Mouse (Mus musculus): ENCODE data around the gene Dnajc25. TPM values are rescaled to one million over a fixed set of nuclear protein-coding genes. Genes with fewer than 3 reads are reported as not detected.

The Dnajc25 gene
- polyA plus RNA-seq, 1 experiment from 2014 or later, result 5.5 TPM

DNA sequence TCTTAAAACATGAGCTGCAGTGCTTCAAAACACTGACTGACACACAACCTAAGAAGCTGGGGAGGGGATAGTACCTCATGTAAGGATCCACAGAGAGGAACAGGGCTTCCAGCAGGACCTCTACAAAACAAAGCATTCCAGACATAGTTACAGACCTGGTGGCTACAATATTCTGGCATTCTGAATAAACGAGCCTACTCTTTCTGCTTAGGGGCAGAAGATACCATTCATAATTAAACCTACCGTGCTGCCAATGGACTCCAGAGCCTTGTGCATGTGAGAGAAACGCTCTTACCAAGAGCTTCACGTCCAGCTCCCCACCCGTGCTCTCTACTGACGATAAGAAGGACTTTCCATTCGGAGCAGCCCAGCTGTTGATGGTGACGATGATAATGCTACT lies 12.1 kb upstream of the Dnajc25 start:
- Histone ChIP-seq H3K4me1 (ENCODE audit: control insufficient read depth, insufficient read depth, low read length) (peaks cover 11% of the 10 kb centered on the region), H3K4me2 (ENCODE audit: low read length) (no peak overlapping the region), H3K9me3 (replicated peaks; ENCODE audit: control insufficient read depth, low read length, poor library complexity, severe bottlenecking) (no peaks in the 10 kb centered on the region), H3K4me3 (ENCODE audit: low read depth, low read length) (no peak overlapping the region), H3K36me3 (ENCODE audit: control insufficient read depth, insufficient read depth, low read length) (no peaks in the 10 kb centered on the region), H3K27me3 (ENCODE audit: control insufficient read depth, insufficient read depth, low read depth, low read length) (no peaks in the 10 kb centered on the region), H3K9ac (ENCODE audit: low read depth, low read length) (no peak overlapping the region), H3K27ac (ENCODE audit: low read length) (no peak overlapping the region)
- no peak for ATAC-seq
- WGBS, result 87% methylated on average over 8 of the region's 8 CpGs

DNA sequence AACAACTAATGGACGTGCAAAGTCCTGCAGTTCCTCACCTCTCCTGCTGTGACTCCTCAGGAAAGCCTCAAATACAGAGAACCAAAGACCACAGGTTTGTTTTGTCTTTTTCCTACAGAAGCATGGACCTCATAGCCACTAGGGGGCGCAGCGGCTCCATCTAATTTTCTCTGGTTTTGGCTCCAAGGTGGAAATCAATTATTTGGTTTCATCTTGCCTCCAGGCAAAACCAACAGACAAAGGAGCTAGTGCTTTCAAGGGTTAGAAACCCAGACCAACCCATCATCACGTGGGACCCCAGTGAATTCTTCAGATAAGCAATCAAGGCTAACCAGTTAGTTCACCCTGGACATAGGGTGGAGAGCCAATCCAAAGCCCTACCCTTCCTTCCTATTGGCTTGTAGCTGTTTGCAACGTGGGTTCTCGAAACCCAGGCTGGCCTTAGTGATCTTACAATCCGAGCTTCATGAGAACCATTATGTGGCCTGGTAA lies 9.7 kb upstream of the Dnajc25 start:
- no peak overlapping the region for H3K27ac ChIP-seq (ENCODE audit: low read length)
- no peak overlapping the region for H3K4me3 ChIP-seq (ENCODE audit: low read depth, low read length)
- no peaks in the 10 kb centered on the region for H3K36me3 ChIP-seq (ENCODE audit: control insufficient read depth, insufficient read depth, low read length)
- H3K9me3 ChIP-seq (replicated peaks; ENCODE audit: control insufficient read depth, low read length, poor library complexity, severe bottlenecking), result no peaks in the 10 kb centered on the region
- ATAC-seq, result no peak
- H3K4me1 ChIP-seq (ENCODE audit: control insufficient read depth, insufficient read depth, low read length), result peaks cover 11% of the 10 kb centered on the region
- 22% methylated on average over 7 of the region's 7 CpGs for WGBS
- no peaks in the 10 kb centered on the region for H3K27me3 ChIP-seq (ENCODE audit: control insufficient read depth, insufficient read depth, low read depth, low read length)
- H3K4me2 ChIP-seq (ENCODE audit: low read length), result no peak overlapping the region
- H3K9ac ChIP-seq (ENCODE audit: low read depth, low read length), result no peak overlapping the region

DNA sequence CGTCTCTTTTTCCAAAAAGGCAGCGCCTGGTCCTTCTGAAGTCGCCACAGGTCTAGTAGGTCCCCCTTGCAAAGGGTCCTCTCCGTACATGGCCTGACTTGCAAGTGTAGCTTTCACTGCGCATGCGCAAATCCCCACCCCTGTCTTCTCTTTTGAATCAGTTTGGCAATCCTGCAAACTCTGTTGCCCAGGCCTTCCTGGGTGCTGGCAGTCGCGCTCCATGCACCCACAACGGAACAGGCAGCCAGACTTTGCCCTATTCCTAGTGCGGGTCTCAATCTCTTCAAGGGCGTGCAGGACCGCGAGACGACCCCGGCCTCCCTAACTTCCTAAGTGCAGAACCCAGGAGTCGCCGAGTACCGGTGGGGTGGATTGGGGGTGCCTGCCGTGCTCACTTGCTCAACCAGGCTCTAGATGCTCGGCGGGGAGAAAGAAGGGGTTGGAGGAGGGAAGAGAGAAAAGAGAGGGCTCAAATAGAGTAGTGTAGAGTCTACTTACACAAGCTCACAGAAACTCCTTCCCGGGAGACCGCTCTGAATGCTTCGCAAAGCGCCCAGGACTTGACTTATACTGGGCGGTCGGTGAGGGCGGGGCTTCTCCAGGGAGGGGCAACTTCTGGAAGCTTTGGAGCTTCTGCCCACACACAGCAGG lies 8.2 kb upstream of the Dnajc25 start, which contains the start of gene Ptgr1:
Gene Ptgr1 (minus strand): TSS at position 580 of the 651 bp plus-strand sequence.
- Histone ChIP-seq H3K4me3 (ENCODE audit: low read depth, low read length) (peak within 1 kb of the TSS; percentile 48), H3K4me1 (ENCODE audit: control insufficient read depth, insufficient read depth, low read length) (peaks cover 11% of the 10 kb centered on the region), H3K36me3 (ENCODE audit: control insufficient read depth, insufficient read depth, low read length) (no peaks in the 10 kb centered on the region), H3K4me2 (ENCODE audit: low read length) (peak within 1 kb of the TSS; percentile 98), H3K9me3 (replicated peaks; ENCODE audit: control insufficient read depth, low read length, poor library complexity, severe bottlenecking) (no peaks in the 10 kb centered on the region), H3K9ac (ENCODE audit: low read depth, low read length) (peak within 1 kb of the TSS; percentile 59), H3K27me3 (ENCODE audit: control insufficient read depth, insufficient read depth, low read depth, low read length) (no peaks in the 10 kb centered on the region), H3K27ac (ENCODE audit: low read length) (no peak within 1 kb of the TSS)
- peak; percentile 69 for ATAC-seq
- WGBS, result under 1% methylated on average over 28 of the region's 28 CpGs

DNA sequence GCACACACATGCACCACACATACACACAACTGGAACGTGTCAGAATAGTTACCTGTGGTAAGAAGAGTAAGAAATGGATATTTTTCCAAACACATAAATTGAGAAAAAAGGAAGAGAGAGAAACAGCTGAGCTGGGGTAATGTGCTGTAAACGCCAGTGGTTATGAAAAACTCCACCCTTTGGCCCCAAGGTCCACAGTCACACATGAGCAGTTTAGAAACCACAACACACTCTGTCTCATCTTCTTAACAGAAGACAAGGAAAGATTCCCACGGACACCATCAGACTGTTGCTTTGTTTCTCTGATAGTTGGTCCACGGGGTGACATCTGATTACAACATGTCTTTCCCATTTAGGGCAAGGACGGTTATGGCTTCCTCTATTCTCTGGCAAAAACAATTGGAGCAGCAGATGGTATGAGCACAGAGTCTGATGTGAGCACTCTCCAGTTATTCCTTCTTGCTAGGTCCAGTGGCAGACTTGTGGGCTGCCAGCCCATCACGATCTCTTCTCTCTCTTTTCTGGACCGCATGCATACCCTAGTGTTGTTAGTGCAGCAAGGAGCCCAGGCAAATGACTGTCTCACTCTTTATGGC lies 5.5 kb upstream of the Dnajc25 start:
- no peak for ATAC-seq
- Histone ChIP-seq H3K36me3 (ENCODE audit: control insufficient read depth, insufficient read depth, low read length) (no peaks in the 10 kb centered on the region), H3K27me3 (ENCODE audit: control insufficient read depth, insufficient read depth, low read depth, low read length) (no peaks in the 10 kb centered on the region), H3K4me1 (ENCODE audit: control insufficient read depth, insufficient read depth, low read length) (peaks cover 11% of the 10 kb centered on the region), H3K4me3 (ENCODE audit: low read depth, low read length) (no peak overlapping the region), H3K27ac (ENCODE audit: low read length) (no peak overlapping the region), H3K9ac (ENCODE audit: low read depth, low read length) (no peak overlapping the region), H3K4me2 (ENCODE audit: low read length) (no peak overlapping the region), H3K9me3 (replicated peaks; ENCODE audit: control insufficient read depth, low read length, poor library complexity, severe bottlenecking) (no peaks in the 10 kb centered on the region)
- 89% methylated on average over 7 of the region's 7 CpGs for WGBS

DNA sequence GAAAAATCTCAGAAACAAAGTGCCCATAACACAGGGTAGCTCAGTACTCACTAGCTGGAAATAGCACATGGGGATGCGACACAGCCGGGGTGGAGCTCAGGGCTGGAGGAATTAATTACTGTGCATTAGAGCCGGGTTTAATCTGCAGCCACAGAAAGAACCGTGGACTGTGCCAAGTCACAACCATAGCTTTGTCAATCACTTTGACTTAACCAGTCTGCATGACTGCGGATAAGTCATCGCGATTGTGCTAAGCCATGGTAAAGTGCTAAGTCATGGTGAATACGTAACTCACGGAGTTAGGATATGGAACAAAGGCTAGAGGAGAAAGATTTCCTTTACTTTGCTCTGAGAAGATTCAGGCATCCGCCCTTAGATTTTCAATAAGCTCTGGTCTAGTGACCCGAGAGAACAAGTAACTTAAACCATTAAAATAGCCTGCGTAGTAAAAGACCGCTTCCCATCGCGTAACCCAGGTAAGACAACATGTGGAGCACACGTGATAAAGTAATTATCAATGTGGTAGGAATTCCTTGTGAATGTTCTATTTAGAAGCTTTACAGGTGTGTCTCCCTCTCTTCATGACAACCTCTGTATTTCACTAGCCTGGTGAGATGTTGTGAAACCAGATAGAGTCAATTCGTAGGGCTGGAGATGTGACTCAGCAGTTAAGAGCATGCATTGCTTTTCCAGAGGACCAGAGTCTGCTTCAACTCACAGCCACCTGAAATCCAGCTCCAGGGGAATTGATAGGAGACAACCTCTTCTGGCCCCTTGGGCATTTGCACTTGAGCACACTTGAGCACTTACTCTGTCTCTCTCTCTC lies 4.0 kb upstream of the Dnajc25 start:
- Histone ChIP-seq H3K4me2 (ENCODE audit: low read length) (no peak overlapping the region), H3K4me3 (ENCODE audit: low read depth, low read length) (no peak overlapping the region), H3K36me3 (ENCODE audit: control insufficient read depth, insufficient read depth, low read length) (no peaks in the 10 kb centered on the region), H3K27me3 (ENCODE audit: control insufficient read depth, insufficient read depth, low read depth, low read length) (no peaks in the 10 kb centered on the region), H3K9me3 (replicated peaks; ENCODE audit: control insufficient read depth, low read length, poor library complexity, severe bottlenecking) (no peaks in the 10 kb centered on the region), H3K4me1 (ENCODE audit: control insufficient read depth, insufficient read depth, low read length) (peaks cover 11% of the 10 kb centered on the region), H3K27ac (ENCODE audit: low read length) (no peak overlapping the region), H3K9ac (ENCODE audit: low read depth, low read length) (no peak overlapping the region)
- ATAC-seq, result 0 out of 2 replicates have a peak, but pooled peaks have one; percentile 40
- whole genome bisulfite sequencing, result 61% methylated on average over 17 of the region's 17 CpGs

DNA sequence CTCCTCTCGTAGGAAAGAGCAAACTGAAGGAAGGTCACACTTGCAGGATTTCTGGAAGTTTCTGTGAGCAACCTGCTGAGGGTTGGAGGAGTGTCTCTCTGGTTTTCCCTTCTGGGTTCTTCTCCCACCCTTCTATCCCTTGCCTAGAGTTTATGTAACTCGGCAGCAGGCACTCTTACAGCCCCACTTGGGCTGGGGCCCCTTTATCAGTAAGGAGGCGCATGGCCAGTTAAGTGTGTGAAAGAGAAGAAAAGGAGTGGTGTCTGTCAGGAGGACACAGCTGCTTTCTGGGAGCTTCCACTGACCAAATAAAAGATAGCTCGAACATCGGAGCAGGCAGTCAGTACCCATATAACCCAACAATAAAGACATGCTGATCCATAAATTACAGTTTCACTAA lies 2.7 kb upstream of the Dnajc25 start:
- no peak overlapping the region for H3K4me2 ChIP-seq (ENCODE audit: low read length)
- H3K27me3 ChIP-seq (ENCODE audit: control insufficient read depth, insufficient read depth, low read depth, low read length), result no peaks in the 10 kb centered on the region
- H3K27ac ChIP-seq (ENCODE audit: low read length), result no peak overlapping the region
- WGBS, result 71% methylated on average over 5 of the region's 5 CpGs
- no peak for ATAC-seq
- H3K36me3 ChIP-seq (ENCODE audit: control insufficient read depth, insufficient read depth, low read length), result no peaks in the 10 kb centered on the region
- H3K9me3 ChIP-seq (replicated peaks; ENCODE audit: control insufficient read depth, low read length, poor library complexity, severe bottlenecking), result no peaks in the 10 kb centered on the region
- 0 out of 2 replicates have a peak, but pooled peaks cover under 1% of the 10 kb centered on the region for H3K4me1 ChIP-seq (ENCODE audit: control insufficient read depth, insufficient read depth, low read length)
- no peak overlapping the region for H3K9ac ChIP-seq (ENCODE audit: low read depth, low read length)
- H3K4me3 ChIP-seq (ENCODE audit: low read depth, low read length), result no peak overlapping the region

DNA sequence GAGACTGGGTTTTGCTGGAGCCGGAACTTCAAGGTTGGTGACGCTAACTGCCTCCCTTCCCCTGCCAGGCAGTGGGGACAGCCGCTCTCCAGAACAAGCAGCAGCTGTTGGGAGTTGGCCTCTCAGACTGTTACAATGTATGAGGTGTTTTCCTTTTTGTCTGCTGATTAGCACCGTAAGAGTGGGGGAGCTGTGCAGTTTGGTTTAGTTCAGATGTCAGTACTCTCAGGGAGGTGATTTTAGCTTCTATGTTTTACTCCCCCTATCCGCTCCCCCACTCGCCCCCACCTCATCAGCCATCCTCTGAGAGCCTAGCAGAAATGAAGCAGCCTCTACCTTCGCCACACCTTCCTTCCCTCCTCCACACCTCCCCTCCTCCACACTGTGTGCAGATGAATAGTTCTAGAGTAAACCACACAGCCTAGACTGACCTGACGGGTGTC lies 410 bp downstream of the Dnajc25 start:
- Histone ChIP-seq H3K9ac (ENCODE audit: low read depth, low read length) (no peak overlapping the region), H3K4me2 (ENCODE audit: low read length) (no peak overlapping the region), H3K4me1 (ENCODE audit: control insufficient read depth, insufficient read depth, low read length) (no peaks in the 10 kb centered on the region), H3K36me3 (ENCODE audit: control insufficient read depth, insufficient read depth, low read length) (no peaks in the 10 kb centered on the region), H3K27ac (ENCODE audit: low read length) (no peak overlapping the region), H3K4me3 (ENCODE audit: low read depth, low read length) (no peak overlapping the region), H3K27me3 (ENCODE audit: control insufficient read depth, insufficient read depth, low read depth, low read length) (no peaks in the 10 kb centered on the region), H3K9me3 (replicated peaks; ENCODE audit: control insufficient read depth, low read length, poor library complexity, severe bottlenecking) (no peaks in the 10 kb centered on the region)
- ATAC-seq, result no peak
- WGBS, result 77% methylated on average over 8 of the region's 8 CpGs

DNA sequence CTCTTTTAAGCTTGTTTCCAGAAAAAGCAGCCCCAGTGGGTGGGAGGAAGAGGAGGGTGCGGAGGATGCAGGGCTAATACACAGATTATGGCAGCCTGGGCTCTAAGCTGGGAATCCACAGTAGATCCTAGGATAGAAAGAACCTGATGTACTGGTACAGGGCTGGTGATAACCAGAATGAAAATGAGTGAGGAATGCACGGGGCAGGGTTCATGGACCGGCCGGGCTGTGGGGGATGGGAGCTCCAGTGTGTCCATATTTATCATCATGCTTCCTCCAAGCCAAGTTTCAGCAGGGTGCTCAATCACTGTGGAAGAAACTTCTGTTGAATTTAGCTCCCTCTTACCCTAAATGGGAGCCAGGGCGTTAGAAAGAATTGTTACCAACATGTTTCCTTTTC lies 2.2 kb downstream of the Dnajc25 start:
- no peaks in the 10 kb centered on the region for H3K36me3 ChIP-seq (ENCODE audit: control insufficient read depth, insufficient read depth, low read length)
- H3K4me1 ChIP-seq (ENCODE audit: control insufficient read depth, insufficient read depth, low read length), result no peaks in the 10 kb centered on the region
- no peaks in the 10 kb centered on the region for H3K27me3 ChIP-seq (ENCODE audit: control insufficient read depth, insufficient read depth, low read depth, low read length)
- WGBS, result 81% methylated on average over 5 of the region's 5 CpGs
- ATAC-seq, result no peak
- H3K4me3 ChIP-seq (ENCODE audit: low read depth, low read length), result no peak overlapping the region
- H3K27ac ChIP-seq (ENCODE audit: low read length), result no peak overlapping the region
- H3K9ac ChIP-seq (ENCODE audit: low read depth, low read length), result no peak overlapping the region
- H3K4me2 ChIP-seq (ENCODE audit: low read length), result no peak overlapping the region
- no peaks in the 10 kb centered on the region for H3K9me3 ChIP-seq (replicated peaks; ENCODE audit: control insufficient read depth, low read length, poor library complexity, severe bottlenecking)

DNA sequence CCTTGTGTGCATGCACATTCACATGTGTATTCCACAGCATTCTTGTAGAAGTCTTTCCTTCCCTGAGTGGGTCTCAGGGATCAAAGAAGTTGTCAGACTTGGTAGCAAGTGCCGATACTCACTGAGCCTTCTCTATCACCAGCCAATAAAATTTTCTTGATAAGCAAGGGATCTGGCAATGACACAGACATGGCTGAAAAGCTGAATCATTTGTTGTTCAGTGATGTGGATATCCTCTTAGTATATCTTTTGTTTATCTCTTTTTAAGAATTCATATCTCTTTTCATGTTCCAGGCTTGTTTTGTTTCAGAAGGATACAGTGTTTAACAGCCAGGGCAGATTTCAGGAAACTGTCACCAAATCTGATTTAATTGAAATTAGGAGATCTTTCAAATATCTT lies 3.8 kb downstream of the Dnajc25 start:
- Histone ChIP-seq H3K4me1 (ENCODE audit: control insufficient read depth, insufficient read depth, low read length) (peaks cover 4% of the 10 kb centered on the region), H3K27me3 (ENCODE audit: control insufficient read depth, insufficient read depth, low read depth, low read length) (no peaks in the 10 kb centered on the region), H3K27ac (ENCODE audit: low read length) (no peak overlapping the region), H3K4me3 (ENCODE audit: low read depth, low read length) (no peak overlapping the region), H3K36me3 (ENCODE audit: control insufficient read depth, insufficient read depth, low read length) (no peaks in the 10 kb centered on the region), H3K4me2 (ENCODE audit: low read length) (no peak overlapping the region), H3K9me3 (replicated peaks; ENCODE audit: control insufficient read depth, low read length, poor library complexity, severe bottlenecking) (no peaks in the 10 kb centered on the region), H3K9ac (ENCODE audit: low read depth, low read length) (no peak overlapping the region)
- no peak for ATAC-seq
- WGBS, result 96% methylated on average over 1 of the region's 1 CpGs

Data from midbrain, embryonic 16.5 days (tissue).